Mouse (Mus musculus) T-helper 2 cell (primary cell): ENCODE measurements around the gene B020004J07Rik.
"Not testable (repeated sequence)": the region's sequence is repeated elsewhere in the genome, so short reads cannot be mapped to it uniquely, and the experiment has no call there.

Source experiments
- in situ Hi-C: fragments of 300-600 bp; cut with MboI, MseI; formaldehyde crosslinking; loops from one replicate; pipeline ENCODE4 v1.15.1; 2025; ENCODE audit warnings: high pct_unique_total_duplicates

Gene B020004J07Rik

GRCm38 (mm10) chr4:101843923-101844322 is at the start of gene B020004J07Rik:
Gene B020004J07Rik (minus strand): TSS chr4:101844023.
- in situ Hi-C loops, result not testable (repeated sequence)

- in situ Hi-C loops, result no loop called here
These were observed 45.6 kb upstream of the B020004J07Rik start for GRCm38 (mm10) chr4:101889377-101889776.

- in situ Hi-C loops, result no loop called here
These were observed 39.8 kb upstream of the B020004J07Rik start for GRCm38 (mm10) chr4:101883641-101884040.

GRCm38 (mm10) chr4:101875687-101876086 is 31.9 kb upstream of the B020004J07Rik start:
- in situ Hi-C loops, result not testable (repeated sequence)

- in situ Hi-C loops, result not testable (repeated sequence)
These were observed 28.2 kb upstream of the B020004J07Rik start for GRCm38 (mm10) chr4:101872031-101872430.

- in situ Hi-C loops, result no loop called here
These were observed 18.5 kb upstream of the B020004J07Rik start for GRCm38 (mm10) chr4:101862289-101862688.

GRCm38 (mm10) chr4:101860873-101861272 is 17.1 kb upstream of the B020004J07Rik start:
- in situ Hi-C loops, result no loop called here

- in situ Hi-C loops, result no loop called here
These were observed 7.1 kb upstream of the B020004J07Rik start for GRCm38 (mm10) chr4:101850908-101851307.
